Mouse (Mus musculus) embryonic fibroblast, embryonic 13.5 days (primary cell): ENCODE measurements around the gene Capsl.

ENCODE experiments used
- CTCF ChIP-seq: IDR thresholded peaks from 2 replicates; pipeline ENCODE4 v1.5.1; 2011; ENCODE audit warnings: mild to moderate bottlenecking, control low read depth, low read length, moderate library complexity, borderline replicate concordance; ENCODE audit not compliant: insufficient read depth
- POLR2A ChIP-seq: IDR thresholded peaks from 2 replicates; pipeline ENCODE4 v1.6.1; 2011; ENCODE audit warnings: low read depth, mild to moderate bottlenecking, control low read depth, low read length, moderate library complexity

DNA sequence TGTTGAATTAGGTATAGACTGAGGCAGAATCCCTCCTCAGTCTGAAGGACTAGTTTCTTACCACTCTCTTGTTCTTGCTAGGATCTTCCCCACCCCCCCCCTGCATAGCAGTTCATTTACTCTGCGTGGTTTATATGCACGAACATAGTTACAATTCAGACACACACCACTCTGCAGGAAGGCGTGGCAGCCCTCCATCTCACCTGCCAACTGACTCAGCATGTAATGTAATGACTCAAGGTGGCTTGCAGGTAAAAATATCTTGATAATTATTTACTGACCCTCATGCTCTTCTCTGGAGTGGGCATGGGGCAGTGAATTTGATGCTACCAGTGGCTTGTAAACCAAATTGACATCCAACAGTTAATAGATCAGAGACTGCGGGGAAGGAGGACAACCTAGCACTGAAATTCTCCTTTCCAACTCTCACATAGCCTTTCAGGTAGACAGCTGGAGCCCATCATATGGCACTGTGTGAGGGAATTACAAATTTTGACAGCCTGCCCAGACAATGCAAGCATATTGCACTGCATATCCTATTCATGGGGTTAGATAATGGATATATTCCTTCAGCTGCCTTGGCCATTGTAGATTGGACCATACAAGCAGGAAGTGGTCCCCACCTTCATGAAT, 35.3 kb downstream of the Capsl start:
- no peak for TF ChIP-seq CTCF
- TF ChIP-seq POLR2A, result no peak
